Mouse (Mus musculus) embryo, embryonic 10.5 days (tissue): ENCODE measurements around the gene Tia1.

ENCODE experiments used
- DNase-seq: peaks from one replicate; pipeline ENCODE4 v3.0.0-alpha.2; 2015; ENCODE audit warnings: low spot score

Tia1 gene

GRCm38 (mm10) chr6:86480189-86480831 is 76.3 kb downstream of the Tia1 start:
- peak; percentile 57 for DNase-seq

- no peak for DNase-seq
Observed at GRCm38 (mm10) chr6:86481871-86482270, 77.9 kb downstream of the Tia1 start.
